Mouse (Mus musculus) retina, postnatal 7 days (tissue): ENCODE measurements around the gene Tbc1d5.

Experiments
- DNase-seq: peaks from one replicate; pipeline ENCODE4 v3.0.0-alpha.2; 2012; ENCODE audit warnings: low read depth, low spot score

Tbc1d5 gene

DNA sequence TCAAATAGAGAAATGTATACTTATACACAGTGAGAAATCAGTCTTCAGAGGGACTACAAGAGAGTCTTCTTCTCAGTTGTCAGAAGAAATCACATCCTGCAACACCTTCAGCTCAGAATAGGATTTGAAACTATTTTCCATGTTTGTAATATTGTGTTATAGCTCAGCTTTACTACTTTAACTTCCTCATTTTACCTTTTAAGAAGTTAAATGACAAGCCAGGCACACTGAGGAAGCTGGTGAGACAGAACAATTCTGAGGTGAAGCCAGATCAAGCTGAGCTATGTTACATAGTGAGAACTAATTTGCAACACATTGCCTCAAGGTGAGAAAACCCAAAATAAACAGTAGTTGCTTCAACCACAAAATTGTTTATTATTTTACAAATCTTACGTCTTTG, 135.3 kb downstream of the Tbc1d5 start:
- DNase-seq, result no peak

DNA sequence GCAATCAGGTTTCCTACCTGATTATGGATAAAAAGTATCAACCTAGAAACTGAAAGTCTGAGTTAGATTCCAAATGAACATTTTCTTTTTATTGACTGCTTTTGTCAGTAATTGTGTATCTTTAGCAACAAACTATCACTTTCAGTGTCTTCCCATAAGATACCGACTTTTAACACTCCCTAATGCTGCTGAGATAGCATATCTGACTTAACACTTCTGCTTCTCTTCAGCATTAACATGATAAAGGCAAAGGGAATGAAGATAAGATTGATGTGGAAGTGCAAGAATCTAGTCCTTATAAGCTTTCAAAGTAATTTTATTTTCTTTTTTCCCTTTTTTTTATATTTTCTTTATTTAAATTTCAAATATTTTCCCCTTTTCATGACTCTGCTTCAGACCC, 138.3 kb downstream of the Tbc1d5 start:
- DNase-seq, result no peak

DNA sequence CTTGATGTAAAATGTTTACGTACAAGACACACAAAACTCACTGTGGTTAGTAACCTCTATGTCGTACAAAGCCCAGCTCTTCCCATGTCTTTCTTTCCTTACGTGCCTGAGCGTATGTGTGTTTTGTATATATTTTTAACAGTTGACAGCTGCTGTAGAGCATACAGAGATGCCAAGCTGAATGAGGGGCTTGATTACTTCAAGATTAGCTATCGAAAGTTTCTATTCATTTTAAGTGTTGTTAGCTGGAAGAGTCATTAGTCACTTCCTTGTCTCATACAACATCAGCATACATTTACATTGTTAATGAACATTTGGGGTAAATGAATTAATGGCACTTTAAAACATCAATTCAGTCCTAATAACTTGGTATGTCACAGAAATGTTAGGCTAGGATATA, 155.9 kb downstream of the Tbc1d5 start:
- no peak for DNase-seq

DNA sequence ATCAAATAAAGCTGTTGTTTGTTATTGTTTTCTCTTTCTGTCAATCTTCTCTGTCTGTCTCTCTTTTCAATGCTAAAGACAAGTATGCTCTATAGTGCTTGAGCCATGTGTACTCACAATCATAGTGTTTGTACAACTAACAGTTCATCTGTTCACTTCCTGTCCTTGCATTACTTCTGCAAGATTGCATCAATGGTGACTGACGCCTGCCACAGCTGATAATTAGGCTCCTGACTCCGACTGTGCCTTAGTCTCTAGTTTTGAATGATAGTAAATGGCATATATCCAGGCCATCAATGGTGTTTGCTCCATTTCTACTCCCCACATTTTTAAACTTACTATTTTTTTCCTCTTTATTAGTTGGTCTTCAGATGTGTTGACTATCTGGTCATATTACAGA, 162.8 kb downstream of the Tbc1d5 start:
- DNase-seq, result no peak

DNA sequence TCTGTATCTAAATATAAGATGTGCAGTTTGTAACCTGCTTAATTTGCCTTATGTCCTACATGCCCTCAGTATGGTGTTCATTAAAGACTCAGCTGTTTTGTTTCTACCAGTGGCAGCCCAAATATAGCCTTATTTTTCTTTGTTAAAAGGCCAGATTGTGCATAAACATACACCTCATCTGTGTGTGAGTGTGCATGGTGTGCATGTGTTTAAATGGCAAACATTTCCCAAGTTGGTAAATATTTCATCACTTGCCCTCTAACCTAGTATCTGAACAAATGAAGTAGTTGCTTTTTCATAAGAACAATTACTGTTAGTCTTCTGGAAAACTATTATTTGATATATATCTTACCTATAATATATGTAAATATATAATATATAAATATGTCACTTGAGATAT, 165.2 kb downstream of the Tbc1d5 start:
- no peak for DNase-seq

DNA sequence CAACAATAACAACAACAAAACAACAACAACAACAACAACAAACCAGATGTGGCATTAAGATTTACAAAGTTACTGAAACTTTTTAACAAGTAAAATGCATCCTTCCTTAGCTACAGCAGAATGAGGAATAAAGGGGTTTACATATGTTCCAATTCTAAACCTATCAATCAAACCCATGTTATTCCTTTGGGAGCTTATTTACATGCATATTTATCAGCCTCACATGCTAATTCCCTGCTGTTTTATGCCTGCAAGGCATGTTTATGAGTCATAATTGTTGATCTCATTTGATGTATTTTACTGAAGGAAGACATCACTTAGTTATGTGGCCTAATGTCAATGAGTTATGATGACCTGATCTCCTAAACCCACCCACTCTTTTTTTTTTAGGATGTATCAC, 176.0 kb downstream of the Tbc1d5 start:
- no peak for DNase-seq

DNA sequence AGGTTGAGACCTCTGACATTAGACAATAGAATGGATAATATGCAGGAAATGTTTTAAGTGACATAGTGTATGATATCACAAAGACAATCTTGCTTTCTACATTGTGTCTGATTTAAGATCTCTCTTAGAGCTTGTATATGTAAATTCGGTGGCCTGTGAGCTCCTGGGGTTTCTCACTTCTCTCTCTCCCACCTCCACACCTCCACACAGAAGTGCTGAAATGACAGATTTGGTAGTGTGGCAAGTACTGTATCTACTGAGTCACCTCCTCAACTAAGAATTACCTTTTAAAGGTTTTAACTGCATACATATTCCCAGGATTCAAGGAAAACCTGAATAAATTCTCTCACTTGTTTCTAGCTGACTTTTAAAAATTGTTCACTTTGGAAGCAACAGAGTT, 180.9 kb downstream of the Tbc1d5 start:
- DNase-seq, result no peak

DNA sequence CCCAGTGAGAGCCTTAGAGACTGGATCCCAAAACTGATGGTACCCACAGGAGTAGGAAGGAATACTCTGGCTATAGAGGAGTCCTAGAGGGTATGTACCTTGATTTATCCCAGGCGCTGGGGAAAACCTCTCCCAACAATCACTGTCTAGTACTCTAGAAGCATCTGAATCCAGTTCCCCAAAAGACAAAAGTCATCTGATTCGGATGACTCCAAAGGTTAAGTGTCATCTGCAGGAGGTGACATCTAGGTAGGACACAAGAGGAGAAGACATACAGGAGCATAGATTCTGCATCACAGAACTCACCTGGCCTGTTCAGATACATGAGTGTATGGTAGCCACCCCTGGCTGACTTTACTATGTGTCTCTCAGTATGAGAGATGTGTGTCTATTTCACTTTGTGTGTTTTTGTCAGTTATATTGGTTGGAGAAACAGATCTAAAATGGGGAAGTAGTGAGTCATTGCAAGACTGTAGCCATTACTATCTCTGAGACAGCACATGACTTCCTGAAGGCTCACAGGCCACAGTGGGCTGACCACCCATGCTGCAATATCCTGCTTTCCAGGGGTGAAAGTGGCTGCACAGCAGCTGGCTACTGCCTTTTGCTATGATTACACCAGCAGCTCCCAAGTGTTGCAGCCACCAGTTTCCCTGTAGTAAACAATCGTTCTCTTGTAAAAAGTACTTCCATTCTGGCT, 185.7 kb downstream of the Tbc1d5 start:
- DNase-seq, result no peak

DNA sequence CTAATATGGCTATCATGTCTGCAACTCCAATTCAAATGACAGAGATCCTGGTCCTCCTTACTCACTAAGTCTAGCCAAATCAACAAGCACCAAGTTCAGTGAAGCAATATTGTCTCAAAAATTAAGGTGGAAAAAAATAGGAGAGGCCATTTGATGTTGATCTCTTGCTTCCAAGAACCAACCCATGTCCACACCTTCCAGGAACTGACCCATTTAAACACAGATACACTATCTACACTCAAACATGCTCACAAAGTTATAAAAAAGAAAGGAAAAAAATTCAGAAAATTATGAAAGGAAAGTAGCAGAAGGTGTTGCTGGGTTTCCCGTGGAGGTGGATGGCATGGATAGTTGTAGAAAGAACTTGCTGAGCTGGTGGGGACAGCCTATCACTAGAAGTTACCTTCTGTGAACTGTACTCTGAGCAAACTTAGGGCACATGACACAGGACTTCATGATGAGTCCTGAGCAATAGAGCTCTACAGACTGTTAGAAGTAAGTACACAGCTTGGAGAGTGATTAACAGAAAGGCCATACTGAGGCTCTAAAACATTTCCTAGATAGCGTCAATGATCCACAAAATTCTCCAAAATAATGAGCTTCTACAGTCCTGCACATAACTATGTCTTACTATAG, 188.3 kb downstream of the Tbc1d5 start:
- no peak for DNase-seq

DNA sequence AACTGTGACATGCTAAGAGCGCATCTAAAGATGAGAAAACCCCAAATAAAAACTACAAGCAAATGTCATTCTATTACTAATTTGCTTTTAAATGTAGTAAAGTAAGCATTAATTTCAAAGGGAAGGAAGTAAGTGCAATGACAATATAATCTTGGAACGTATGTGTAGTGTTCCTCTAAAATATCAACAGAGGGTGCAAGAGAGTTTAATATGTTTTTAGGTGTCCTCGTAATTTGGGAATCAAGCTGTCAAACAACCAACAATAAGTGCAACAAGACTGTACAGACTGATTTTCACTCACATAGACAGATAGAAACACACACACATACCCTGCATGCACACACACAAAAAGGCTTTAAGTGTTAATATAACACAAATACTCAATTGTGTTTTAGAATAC, 191.2 kb downstream of the Tbc1d5 start:
- no peak for DNase-seq

DNA sequence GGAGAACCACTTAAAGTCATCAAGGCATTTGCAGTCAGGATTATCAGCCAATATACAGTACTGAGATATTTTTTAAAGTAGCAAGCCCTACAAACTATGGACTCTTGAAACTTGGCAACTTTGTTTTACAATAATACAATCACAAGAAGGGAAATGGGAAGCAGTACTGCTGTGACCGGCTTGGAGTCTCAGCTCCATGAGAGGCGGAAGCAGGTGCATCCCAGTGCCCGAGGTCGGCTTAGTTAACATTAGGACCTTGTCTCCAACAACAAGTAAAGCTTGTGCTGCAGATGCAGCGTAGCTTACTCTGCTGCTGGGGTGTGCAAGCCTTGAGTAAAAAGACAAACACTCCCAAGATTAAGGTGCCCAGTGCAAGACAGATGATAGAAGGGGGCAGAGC, 197.2 kb downstream of the Tbc1d5 start:
- DNase-seq, result no peak

DNA sequence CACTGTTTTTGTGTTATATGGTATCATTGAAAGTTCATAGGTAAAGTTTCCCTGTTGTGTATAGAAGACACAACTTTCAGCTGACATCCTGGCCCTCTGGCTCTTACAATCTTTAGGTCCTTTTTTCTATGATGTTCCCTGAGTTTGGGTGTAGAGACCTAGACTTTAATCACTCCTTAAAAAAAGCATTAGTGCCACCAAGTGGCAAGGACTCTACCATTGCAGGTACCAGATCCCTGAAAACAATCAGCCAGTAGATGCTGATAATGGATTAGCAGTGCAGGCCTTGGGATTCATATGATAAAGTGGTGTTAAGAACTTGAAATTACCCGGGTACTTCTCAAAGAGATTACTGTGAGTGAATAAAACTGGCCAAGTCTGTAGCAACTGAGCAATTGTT, 207.0 kb downstream of the Tbc1d5 start:
- DNase-seq, result no peak

DNA sequence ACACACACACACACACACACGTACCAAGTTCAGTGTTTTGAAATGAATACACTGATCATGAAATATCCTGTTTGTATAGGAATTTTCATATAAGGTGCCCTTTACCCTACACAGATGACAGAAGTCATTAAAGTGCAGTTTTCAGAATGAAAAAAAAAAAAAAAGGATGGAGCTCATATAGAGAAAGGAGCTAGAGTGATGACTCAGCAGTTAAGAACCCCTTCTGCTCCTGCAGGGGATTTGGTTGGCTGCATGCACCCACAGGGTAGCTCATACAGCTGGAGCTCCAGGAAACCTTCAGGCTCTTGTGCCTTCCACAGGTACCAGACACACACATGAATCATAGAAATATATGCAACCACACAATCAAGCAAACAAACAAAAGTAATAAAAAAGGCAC, 213.0 kb downstream of the Tbc1d5 start:
- DNase-seq, result no peak

DNA sequence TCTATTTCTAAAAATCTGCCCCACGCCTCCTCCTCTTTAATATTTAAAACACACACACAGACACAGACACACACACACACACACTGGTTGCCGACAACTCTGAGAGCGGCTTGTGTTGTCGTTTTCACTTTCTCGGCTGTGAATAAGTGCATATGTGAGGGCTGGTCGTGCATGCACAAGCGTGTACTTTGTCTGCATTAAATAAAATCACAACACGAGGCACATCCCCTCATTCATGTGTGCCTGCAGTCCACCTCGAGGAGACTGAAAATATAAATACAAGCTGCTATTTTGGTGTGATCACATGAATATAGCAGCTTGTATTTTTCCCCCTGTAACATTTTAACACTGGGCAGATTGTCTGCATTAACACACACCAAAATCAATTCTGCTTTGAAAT, 224.8 kb downstream of the Tbc1d5 start:
- no peak for DNase-seq

DNA sequence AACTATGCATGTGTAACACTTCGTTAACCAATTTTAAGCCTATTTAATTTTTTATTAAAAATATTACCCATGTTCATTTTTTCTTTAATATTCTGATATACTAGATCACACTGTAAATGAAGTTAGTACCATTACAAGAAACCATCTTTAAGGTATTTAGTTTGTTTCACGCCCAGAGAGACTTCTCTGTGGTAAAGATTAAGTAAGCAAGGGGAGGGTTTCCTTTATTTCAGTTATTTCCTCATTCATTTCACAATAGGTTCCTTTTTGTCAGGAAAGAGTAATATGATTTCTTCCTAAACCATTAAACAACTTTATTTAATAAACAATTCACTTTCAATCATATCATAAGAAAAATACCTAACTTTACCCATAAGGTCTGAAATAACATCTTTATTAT, 256.8 kb downstream of the Tbc1d5 start:
- no peak for DNase-seq

DNA sequence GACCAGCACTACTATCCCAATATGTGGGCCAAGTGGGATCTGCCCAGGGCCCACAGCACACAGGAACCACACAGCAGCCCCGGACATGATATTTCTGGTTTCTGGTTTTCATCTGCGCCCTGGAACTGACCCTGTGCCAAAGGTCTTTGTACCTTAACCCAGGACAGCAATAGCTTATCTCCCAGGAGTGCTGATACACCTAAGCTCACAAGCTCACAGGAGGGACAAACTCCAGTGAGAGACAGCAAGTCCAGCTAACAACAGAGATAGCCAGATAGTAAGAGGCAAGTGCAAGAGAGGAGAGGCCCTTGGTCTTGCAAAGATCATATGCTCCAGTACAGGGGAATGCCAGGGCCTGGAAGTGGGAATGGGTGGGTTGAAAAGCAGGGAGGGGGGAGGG, 263.9 kb downstream of the Tbc1d5 start:
- DNase-seq, result no peak

DNA sequence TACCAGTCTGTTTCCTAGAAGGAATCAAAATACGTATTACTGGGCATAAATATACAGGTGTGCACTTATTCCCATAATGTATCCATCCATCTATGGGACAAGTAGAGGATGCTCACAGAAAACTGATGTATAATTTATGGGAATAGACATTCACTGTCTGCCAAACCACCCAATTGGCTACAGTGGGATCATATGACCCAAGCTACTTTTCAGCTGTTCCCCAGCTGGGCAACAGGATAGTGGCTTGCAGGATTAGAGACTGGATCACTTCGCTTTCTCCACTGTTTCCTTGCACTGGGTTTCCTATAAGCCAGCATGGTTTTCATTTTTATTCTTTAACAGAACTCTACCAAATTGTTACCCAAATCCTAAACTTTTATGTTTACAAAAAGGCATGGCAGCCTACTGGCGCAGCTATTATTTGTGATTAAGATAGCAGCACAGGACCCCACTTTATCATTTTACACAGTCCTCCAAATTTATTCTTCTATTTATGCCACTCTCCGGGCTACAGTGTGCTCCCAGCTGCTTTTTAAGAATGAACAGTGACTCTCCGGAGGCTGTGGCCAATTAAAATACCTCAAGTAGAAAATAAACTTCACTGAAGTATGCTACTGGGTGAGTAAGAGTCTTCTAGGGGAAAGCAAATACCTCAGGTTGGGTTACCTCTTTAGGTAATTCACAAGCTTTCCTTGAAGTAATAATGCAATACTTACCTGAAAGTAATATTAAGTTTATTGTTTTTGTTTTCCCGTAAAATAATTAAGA, 270.4 kb downstream of the Tbc1d5 start:
- no peak for DNase-seq

DNA sequence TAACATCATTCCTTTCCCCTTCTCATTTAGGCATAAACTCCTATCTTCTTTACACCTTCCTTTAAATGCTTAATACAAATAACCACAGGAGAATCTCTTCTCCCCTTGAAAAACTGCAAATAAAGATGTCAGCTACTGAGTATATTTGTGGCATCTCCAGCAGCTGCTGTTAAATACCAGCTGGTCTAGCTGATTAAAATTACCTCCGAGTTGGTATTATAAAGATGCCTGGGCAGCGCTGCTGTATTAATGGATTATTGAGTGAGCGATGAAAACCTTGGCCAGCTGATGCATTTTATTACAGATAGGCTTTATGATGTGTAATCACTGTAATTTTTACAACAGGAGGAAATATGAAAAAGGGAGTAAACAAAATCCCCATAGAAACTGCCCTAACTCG, 271.0 kb downstream of the Tbc1d5 start:
- DNase-seq, result no peak

DNA sequence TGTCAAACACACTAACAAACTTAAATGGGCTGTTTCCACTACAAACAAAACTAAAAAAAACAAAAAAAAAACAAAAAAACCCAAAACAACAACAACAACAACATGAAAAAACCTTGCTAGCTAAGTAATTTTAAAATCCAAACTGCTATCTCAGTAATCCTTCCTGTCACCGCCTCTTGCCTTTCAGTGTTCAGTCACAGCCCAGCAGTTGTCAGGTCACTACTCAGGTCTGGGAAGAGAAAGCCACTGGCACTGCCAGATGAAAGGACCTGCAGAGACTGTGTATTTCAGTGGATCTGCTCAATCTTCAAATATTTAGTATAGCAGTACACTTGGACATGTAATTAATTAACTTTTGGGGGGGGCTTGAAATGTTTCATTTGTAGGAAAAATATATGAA, 272.5 kb downstream of the Tbc1d5 start:
- no peak for DNase-seq

DNA sequence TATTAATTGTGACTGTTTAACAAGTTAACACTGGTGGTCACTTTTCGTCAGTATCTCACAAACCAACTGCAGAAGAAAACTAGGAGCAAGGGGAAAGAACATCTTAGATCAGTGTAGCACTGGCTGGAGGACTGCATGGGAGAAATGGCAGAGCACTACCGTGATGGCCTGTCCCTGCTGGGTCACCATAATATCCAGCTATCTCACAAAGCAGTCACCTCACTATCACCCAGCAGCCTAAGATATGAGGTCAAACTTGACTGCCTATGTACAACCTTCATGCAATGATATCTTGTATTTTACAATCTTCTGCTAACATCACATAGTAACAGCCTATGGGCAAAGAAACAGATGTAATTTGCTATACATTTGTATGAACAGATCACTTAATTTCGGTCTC, 274.7 kb downstream of the Tbc1d5 start:
- no peak for DNase-seq

DNA sequence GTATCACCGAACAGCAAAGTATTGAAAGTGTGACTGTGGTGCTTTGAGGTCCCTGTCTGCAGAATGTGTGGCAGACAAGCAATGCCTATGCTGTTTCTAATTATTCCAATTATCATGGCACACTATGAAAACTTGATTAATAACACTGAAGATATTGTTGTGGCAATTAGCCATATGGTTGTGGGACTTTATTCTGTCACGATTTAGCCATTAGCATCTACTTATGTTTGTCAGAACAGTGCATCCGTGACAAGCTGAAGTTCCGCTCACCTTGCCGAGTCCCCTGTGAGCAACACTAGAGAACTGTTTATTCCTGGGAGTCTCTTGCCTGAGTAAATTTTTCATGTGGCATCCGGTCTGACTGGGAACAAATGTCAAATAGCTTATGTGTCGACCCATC, 281.3 kb downstream of the Tbc1d5 start:
- DNase-seq, result no peak

DNA sequence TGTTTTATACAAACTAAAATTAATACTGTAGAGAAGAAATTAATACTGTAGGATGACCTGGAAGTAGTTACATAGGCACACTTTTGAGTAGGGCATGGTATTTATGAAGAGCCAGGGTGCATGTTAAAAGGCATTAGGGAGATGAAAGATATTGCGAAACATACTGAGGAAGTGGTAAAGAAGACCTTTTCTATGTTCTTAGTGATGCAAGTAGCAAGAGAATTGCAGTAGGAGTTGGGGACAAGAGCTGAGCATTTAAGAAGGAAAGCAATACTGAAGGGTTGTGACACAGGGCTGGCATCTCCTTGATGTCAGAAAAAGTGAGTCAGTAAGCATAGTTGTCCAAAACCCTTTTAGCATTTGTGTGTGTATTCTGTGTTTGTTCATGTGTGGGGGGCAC, 289.7 kb downstream of the Tbc1d5 start:
- no peak for DNase-seq

DNA sequence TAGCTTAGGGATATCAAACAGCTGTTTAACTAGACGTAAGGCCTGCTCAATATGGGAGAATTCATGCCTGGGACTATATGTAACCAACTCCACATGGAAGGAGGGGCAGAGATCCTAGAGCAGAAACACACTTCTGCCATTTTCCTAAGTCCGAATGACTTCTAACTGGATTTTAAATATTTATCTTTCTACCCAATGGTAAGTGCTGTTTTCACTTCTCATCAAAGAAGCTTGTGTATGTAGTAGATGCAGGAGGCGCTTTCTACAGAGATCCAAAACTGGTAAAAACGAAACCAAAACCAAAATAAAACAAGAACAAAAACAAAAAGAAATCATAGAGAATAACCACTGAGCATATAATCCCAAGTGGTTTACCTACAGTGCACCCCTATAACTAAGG, 299.2 kb downstream of the Tbc1d5 start:
- DNase-seq, result no peak
